In the genomic region with DNA sequence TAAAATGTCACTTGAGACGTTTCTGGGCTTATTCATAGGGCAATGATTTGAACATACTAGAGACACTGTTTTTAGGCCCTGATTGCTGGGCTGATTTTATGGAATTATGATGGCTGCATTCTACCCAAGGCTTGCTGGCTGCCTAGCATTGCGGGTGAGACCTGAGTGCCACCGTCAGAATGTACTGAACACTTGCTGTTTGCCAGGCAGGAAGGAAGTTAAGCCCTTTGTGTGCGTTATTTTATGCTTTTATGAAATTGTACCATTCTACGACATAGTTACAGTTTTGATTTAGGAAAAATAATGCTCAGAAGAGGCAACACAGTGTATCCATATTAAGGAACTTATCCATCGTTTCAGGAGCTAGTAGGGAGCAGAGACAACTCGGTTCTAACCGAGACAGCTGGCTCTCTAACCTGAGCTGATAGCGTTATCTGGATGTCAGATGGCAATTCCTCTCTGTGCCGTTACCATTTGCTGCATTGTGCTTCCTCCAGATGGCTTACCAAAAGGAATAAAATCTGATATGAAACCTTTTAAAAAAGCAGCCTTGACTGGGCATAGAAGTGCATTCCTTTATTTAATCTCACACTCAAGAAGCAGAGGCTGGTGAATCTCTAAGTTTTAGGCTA, we compare ENCODE assay signal across 20 mouse cellular contexts.
DNase-seq lines count a peak whose midpoint lies in the region; ATAC-seq and TF ChIP-seq lines count a peak whose summit lies in the region.
"Had no signal": no experiment of that assay in that cellular context is flagged by ENCODE, and none has a peak within 500 bp of the region (broad histone marks: within the 10 kb centered on the region; RNA-seq: fewer than 3 reads in every experiment).

No protein-coding gene starts in this region.

- no peak overlapping the region for H3K27ac ChIP-seq in gastrocnemius, adult 2 months
- H3K27ac ChIP-seq: embryonic facial prominence, embryonic 13.5 days; hindbrain, embryonic 12.5 days; limb, embryonic 10.5 days; neural tube, embryonic 12.5 days had no signal

- intact Hi-C loops in gastrocnemius, adult 2 months (cut with DNase I): no loop called here

- TF ChIP-seq CTCF in gastrocnemius, adult 2 months (IDR thresholded peaks at IDR 0.05): no peak

- peak; percentile 23 for DNase-seq in layer of hippocampus, adult 11-12 months (ENCODE audit: low spot score)
- DNase-seq in layer of hippocampus, postnatal 25 days (ENCODE audit: extremely low spot score in 1 of 2, low spot score in 1 of 2): no peak
- DNase-seq in thymus, postnatal 0 days (ENCODE audit: low spot score): peak; percentile 42
- DNase-seq in thymus, adult 18-20 months: no peak
- peak; percentile 40 for DNase-seq in thymus, postnatal 25 days
- DNase-seq in gastrocnemius, adult 2 months: no peak
- DNase-seq in cerebellum, postnatal 4 days (ENCODE audit: low spot score in 2 of 2): no peak
- DNase-seq: adrenal gland, postnatal 25 days; cerebellum, postnatal 14 days; heart, adult 18-20 months; kidney, postnatal 10 days; lung, adult 2 months; lung, postnatal 4 days had no signal

- no peak overlapping the region for H3K4me3 ChIP-seq in gastrocnemius, adult 2 months
- H3K4me3 ChIP-seq: embryonic facial prominence, embryonic 13.5 days; hindbrain, embryonic 12.5 days; limb, embryonic 10.5 days; neural tube, embryonic 12.5 days had no signal

- ATAC-seq in hematopoietic stem cell, adult 5-6 weeks (replicated peaks in 1 of 2; ENCODE audit: insufficient read depth in 1 of 2, low FRiP score in 2 of 2, low TSS enrichment in 1 of 2, low read depth in 1 of 2, poor library complexity in 2 of 2, severe bottlenecking in 2 of 2): peak; percentile 32 to 56; a peak in 3 of 4 replicates
- ATAC-seq: intestine, postnatal 0 days; midbrain, embryonic 16.5 days had no signal

Comparison
In these comparisons a context has a peak if more than half of its experiments do, and no peak if none do; other contexts are left out.
1. DNase-seq: peak in layer of hippocampus, adult 11-12 months (single experiment), thymus, postnatal 0 days (single experiment) and thymus, postnatal 25 days (single experiment); none in layer of hippocampus, postnatal 25 days (0 of 2), thymus, adult 18-20 months (0 of 2), gastrocnemius, adult 2 months (single experiment) and cerebellum, postnatal 4 days (0 of 2).